Mouse (Mus musculus) cortical plate, adult 2 months (tissue): Measurements from ENCODE around the gene Tsfm.
"Not testable (repeated sequence)": the region's sequence is repeated elsewhere in the genome, so short reads cannot be mapped to it uniquely, and the experiment has no call there.

Source experiments
- CTCF ChIP-seq: fragments of 200-500 bp; IDR thresholded peaks from 2 replicates; pipeline ENCODE4 v1.5.1; 2011; ENCODE audit warnings: mild to moderate bottlenecking, control low read depth, low read length; ENCODE audit not compliant: insufficient read depth; ENCODE audit errors: extremely low read depth
- POLR2A ChIP-seq: fragments of 200-500 bp; IDR thresholded peaks from 2 replicates; pipeline ENCODE4 v1.6.1; 2011; ENCODE audit warnings: mild to moderate bottlenecking, low read length, control low read depth; ENCODE audit not compliant: insufficient read depth; ENCODE audit errors: extremely low read depth

GRCm38 (mm10) chr10:127062101-127062500, 31.5 kb upstream of the Tsfm start:
- TF ChIP-seq CTCF, POLR2A: not testable (repeated sequence)
